Mouse (Mus musculus): ENCODE results near the gene Xirp1. TPM values are rescaled to one million over a fixed set of nuclear protein-coding genes. Genes with fewer than 3 reads are reported as not detected.
"Not testable (repeated sequence)": the region's sequence is repeated elsewhere in the genome, so short reads cannot be mapped to it uniquely, and the experiment has no call there.

The Xirp1 gene
- polyA plus RNA-seq, 1 experiment from 2014 or later = not detected

- H3K4me1 ChIP-seq (replicated peaks; ENCODE audit: control insufficient read depth, insufficient read depth, low read length) = peaks cover 13% of the 10 kb centered on the region
- H3K4me3 ChIP-seq (replicated peaks; ENCODE audit: low read length); ATAC-seq; H3K9me3 ChIP-seq (ENCODE audit: control insufficient read depth, low read length); H3K4me2 ChIP-seq (ENCODE audit: low read length); H3K9ac ChIP-seq (replicated peaks; ENCODE audit: low read depth, low read length); H3K27me3 ChIP-seq (replicated peaks; ENCODE audit: control insufficient read depth, insufficient read depth, low read length); H3K27ac ChIP-seq (ENCODE audit: low read length); H3K36me3 ChIP-seq (ENCODE audit: control insufficient read depth, insufficient read depth): not testable (repeated sequence)
- WGBS = 86% methylated on average over 6 of the region's 6 CpGs
Observed at GRCm38 (mm10) chr9:120012161-120012560, 11.2 kb downstream of the Xirp1 start.

- H3K27me3 ChIP-seq (replicated peaks; ENCODE audit: control insufficient read depth, insufficient read depth, low read length) = no peaks in the 10 kb centered on the region
- peak overlapping the region; percentile 92 for H3K27ac ChIP-seq (ENCODE audit: low read length)
- H3K4me1 ChIP-seq (replicated peaks; ENCODE audit: control insufficient read depth, insufficient read depth, low read length) = peaks cover 13% of the 10 kb centered on the region
- no peaks in the 10 kb centered on the region for H3K36me3 ChIP-seq (ENCODE audit: control insufficient read depth, insufficient read depth)
- ATAC-seq = peak; percentile 78
- WGBS = 1% methylated on average over 10 of the region's 10 CpGs
- peak overlapping the region; percentile 79 for H3K4me2 ChIP-seq (ENCODE audit: low read length)
- H3K9ac ChIP-seq (replicated peaks; ENCODE audit: low read depth, low read length) = peak overlapping the region; percentile 52
- peak overlapping the region; percentile 55 for H3K4me3 ChIP-seq (replicated peaks; ENCODE audit: low read length)
- H3K9me3 ChIP-seq (ENCODE audit: control insufficient read depth, low read length) = no peaks in the 10 kb centered on the region
Observed at GRCm38 (mm10) chr9:120011533-120011932, 11.9 kb downstream of the Xirp1 start.

- Histone ChIP-seq H3K27ac (ENCODE audit: low read length) (peak overlapping the region; percentile 92), H3K4me3 (replicated peaks; ENCODE audit: low read length) (peak overlapping the region; percentile 55), H3K4me2 (ENCODE audit: low read length) (peak overlapping the region; percentile 79), H3K9me3 (ENCODE audit: control insufficient read depth, low read length) (no peaks in the 10 kb centered on the region), H3K4me1 (replicated peaks; ENCODE audit: control insufficient read depth, insufficient read depth, low read length) (peaks cover 13% of the 10 kb centered on the region), H3K36me3 (ENCODE audit: control insufficient read depth, insufficient read depth) (no peaks in the 10 kb centered on the region), H3K9ac (replicated peaks; ENCODE audit: low read depth, low read length) (peak overlapping the region; percentile 52), H3K27me3 (replicated peaks; ENCODE audit: control insufficient read depth, insufficient read depth, low read length) (no peaks in the 10 kb centered on the region)
- ATAC-seq = peak; percentile 94
- WGBS = under 1% methylated on average over 57 of the region's 60 CpGs
Observed at GRCm38 (mm10) chr9:120010781-120011511, 12.5 kb downstream of the Xirp1 start.

GRCm38 (mm10) chr9:120009871-120010270 lies 13.5 kb downstream of the Xirp1 start:
- Histone ChIP-seq H3K9me3 (ENCODE audit: control insufficient read depth, low read length) (no peaks in the 10 kb centered on the region), H3K9ac (replicated peaks; ENCODE audit: low read depth, low read length) (no peak overlapping the region), H3K4me1 (replicated peaks; ENCODE audit: control insufficient read depth, insufficient read depth, low read length) (peaks cover 13% of the 10 kb centered on the region), H3K4me3 (replicated peaks; ENCODE audit: low read length) (no peak overlapping the region), H3K36me3 (ENCODE audit: control insufficient read depth, insufficient read depth) (no peaks in the 10 kb centered on the region), H3K4me2 (ENCODE audit: low read length) (no peak overlapping the region), H3K27me3 (replicated peaks; ENCODE audit: control insufficient read depth, insufficient read depth, low read length) (no peaks in the 10 kb centered on the region), H3K27ac (ENCODE audit: low read length) (no peak overlapping the region)
- no peak for ATAC-seq
- WGBS = 96% methylated on average over 3 of the region's 3 CpGs

GRCm38 (mm10) chr9:120009226-120009841 lies 14.1 kb downstream of the Xirp1 start:
- no peaks in the 10 kb centered on the region for H3K27me3 ChIP-seq (replicated peaks; ENCODE audit: control insufficient read depth, insufficient read depth, low read length)
- H3K36me3 ChIP-seq (ENCODE audit: control insufficient read depth, insufficient read depth) = no peaks in the 10 kb centered on the region
- H3K4me1 ChIP-seq (replicated peaks; ENCODE audit: control insufficient read depth, insufficient read depth, low read length) = peaks cover 13% of the 10 kb centered on the region
- H3K27ac ChIP-seq (ENCODE audit: low read length) = no peak overlapping the region
- ATAC-seq = no peak
- no peak overlapping the region for H3K4me3 ChIP-seq (replicated peaks; ENCODE audit: low read length)
- H3K9me3 ChIP-seq (ENCODE audit: control insufficient read depth, low read length) = no peaks in the 10 kb centered on the region
- H3K4me2 ChIP-seq (ENCODE audit: low read length) = no peak overlapping the region
- 83% methylated on average over 7 of the region's 7 CpGs for WGBS
- H3K9ac ChIP-seq (replicated peaks; ENCODE audit: low read depth, low read length) = no peak overlapping the region

- Histone ChIP-seq H3K9ac (replicated peaks; ENCODE audit: low read depth, low read length) (no peak overlapping the region), H3K4me3 (replicated peaks; ENCODE audit: low read length) (no peak overlapping the region), H3K27me3 (replicated peaks; ENCODE audit: control insufficient read depth, insufficient read depth, low read length) (no peaks in the 10 kb centered on the region), H3K9me3 (ENCODE audit: control insufficient read depth, low read length) (no peaks in the 10 kb centered on the region), H3K4me1 (replicated peaks; ENCODE audit: control insufficient read depth, insufficient read depth, low read length) (peaks cover 13% of the 10 kb centered on the region), H3K4me2 (ENCODE audit: low read length) (no peak overlapping the region), H3K36me3 (ENCODE audit: control insufficient read depth, insufficient read depth) (no peaks in the 10 kb centered on the region), H3K27ac (ENCODE audit: low read length) (no peak overlapping the region)
- WGBS = 96% methylated on average over 1 of the region's 1 CpGs
- ATAC-seq = no peak
Observed at GRCm38 (mm10) chr9:120007833-120008232, 15.6 kb downstream of the Xirp1 start.

GRCm38 (mm10) chr9:120005936-120006335 lies 17.5 kb downstream of the Xirp1 start:
- WGBS = 64% methylated on average over 3 of the region's 3 CpGs
- peaks cover 14% of the 10 kb centered on the region for H3K4me1 ChIP-seq (replicated peaks; ENCODE audit: control insufficient read depth, insufficient read depth, low read length)
- no peaks in the 10 kb centered on the region for H3K27me3 ChIP-seq (replicated peaks; ENCODE audit: control insufficient read depth, insufficient read depth, low read length)
- H3K36me3 ChIP-seq (ENCODE audit: control insufficient read depth, insufficient read depth) = no peaks in the 10 kb centered on the region
- H3K27ac ChIP-seq (ENCODE audit: low read length) = no peak overlapping the region
- no peak overlapping the region for H3K4me2 ChIP-seq (ENCODE audit: low read length)
- H3K4me3 ChIP-seq (replicated peaks; ENCODE audit: low read length) = no peak overlapping the region
- ATAC-seq = no peak
- no peaks in the 10 kb centered on the region for H3K9me3 ChIP-seq (ENCODE audit: control insufficient read depth, low read length)
- H3K9ac ChIP-seq (replicated peaks; ENCODE audit: low read depth, low read length) = no peak overlapping the region

GRCm38 (mm10) chr9:120002893-120003292 lies 20.5 kb downstream of the Xirp1 start:
- Histone ChIP-seq H3K4me2 (ENCODE audit: low read length) (no peak overlapping the region), H3K27me3 (replicated peaks; ENCODE audit: control insufficient read depth, insufficient read depth, low read length) (no peaks in the 10 kb centered on the region), H3K4me1 (replicated peaks; ENCODE audit: control insufficient read depth, insufficient read depth, low read length) (peaks cover 9% of the 10 kb centered on the region), H3K36me3 (ENCODE audit: control insufficient read depth, insufficient read depth) (no peaks in the 10 kb centered on the region), H3K9me3 (ENCODE audit: control insufficient read depth, low read length) (no peaks in the 10 kb centered on the region), H3K4me3 (replicated peaks; ENCODE audit: low read length) (no peak overlapping the region), H3K27ac (ENCODE audit: low read length) (no peak overlapping the region), H3K9ac (replicated peaks; ENCODE audit: low read depth, low read length) (no peak overlapping the region)
- 83% methylated on average over 5 of the region's 5 CpGs for WGBS
- ATAC-seq = no peak

GRCm38 (mm10) chr9:120001945-120002725 lies 21.3 kb downstream of the Xirp1 start:
- ATAC-seq = peak; percentile 77
- Histone ChIP-seq H3K4me2 (ENCODE audit: low read length) (peak overlapping the region; percentile 61), H3K36me3 (ENCODE audit: control insufficient read depth, insufficient read depth) (no peaks in the 10 kb centered on the region), H3K4me3 (replicated peaks; ENCODE audit: low read length) (peak overlapping the region; percentile 36), H3K4me1 (replicated peaks; ENCODE audit: control insufficient read depth, insufficient read depth, low read length) (peaks cover 9% of the 10 kb centered on the region), H3K27me3 (replicated peaks; ENCODE audit: control insufficient read depth, insufficient read depth, low read length) (no peaks in the 10 kb centered on the region), H3K9ac (replicated peaks; ENCODE audit: low read depth, low read length) (peak overlapping the region; percentile 44), H3K9me3 (ENCODE audit: control insufficient read depth, low read length) (no peaks in the 10 kb centered on the region), H3K27ac (ENCODE audit: low read length) (no peak overlapping the region)
- 11% methylated on average over 31 of the region's 31 CpGs for WGBS
